13 mouse cellular contexts compared by ENCODE assay signal in genomic region chr14:73179221-73179681, GRCm38 (mm10). TPM values are rescaled to one million over a fixed set of nuclear protein-coding genes. Genes with fewer than 3 reads are reported as not detected.
DNase-seq lines count a peak whose midpoint lies in the region; ATAC-seq and TF ChIP-seq lines count a peak whose summit lies in the region.
"Had no signal": no experiment of that assay in that cellular context is flagged by ENCODE, and none has a peak within 500 bp of the region (broad histone marks: within the 10 kb centered on the region; RNA-seq: fewer than 3 reads in every experiment).

No protein-coding gene starts in this region.

- H3K27ac ChIP-seq in heart, adult 2 months = peak overlapping the region; percentile 50
- peak overlapping the region; percentile 69 for H3K27ac ChIP-seq in liver, embryonic 12.5 days
- no peak overlapping the region for H3K27ac ChIP-seq in forebrain, embryonic 13.5 days
- H3K27ac ChIP-seq: forebrain, embryonic 15.5 days; hindbrain, embryonic 14.5 days had no signal

- H3K36me3 ChIP-seq in heart, adult 2 months (ENCODE audit: control insufficient read depth, insufficient read depth, low read length) = peaks cover 6% of the 10 kb centered on the region
- peaks cover 24% of the 10 kb centered on the region; the same call in 1 of the 2 replicates for H3K36me3 ChIP-seq in liver, embryonic 12.5 days
- peaks cover 70% of the 10 kb centered on the region for H3K36me3 ChIP-seq in forebrain, embryonic 13.5 days (ENCODE audit: poor library complexity, severe bottlenecking)

- no peak for TF ChIP-seq EP300 in heart, adult 2 months (IDR thresholded peaks at IDR 0.05; ENCODE audit: insufficient read depth, low read depth, low read length)

- 48% methylated on average over 4 of the region's 4 CpGs for WGBS in heart, adult 2 months
- WGBS in liver, embryonic 12.5 days (ENCODE audit: insufficient replicate concordance) = 40% methylated on average over 4 of the region's 4 CpGs
- WGBS in forebrain, embryonic 13.5 days = 92% methylated on average over 4 of the region's 4 CpGs

- TF ChIP-seq CTCF in heart, adult 2 months (IDR thresholded peaks at IDR 0.05) = no peak

- peaks cover 7% of the 10 kb centered on the region for H3K4me1 ChIP-seq in heart, adult 2 months (ENCODE audit: control insufficient read depth, insufficient read depth, low read length)
- H3K4me1 ChIP-seq in liver, embryonic 12.5 days = peaks cover 43% of the 10 kb centered on the region
- peaks cover 24% of the 10 kb centered on the region for H3K4me1 ChIP-seq in forebrain, embryonic 13.5 days

- TF ChIP-seq POLR2A in heart, adult 2 months (IDR thresholded peaks at IDR 0.05; ENCODE audit: insufficient read depth, low read depth, low read length) = 0 out of 2 replicates have a peak, but pooled peaks have one; percentile 15

- H3K4me2 ChIP-seq in liver, embryonic 12.5 days = no peak overlapping the region
- H3K4me2 ChIP-seq in forebrain, embryonic 13.5 days = no peak overlapping the region
- H3K4me2 ChIP-seq: forebrain, embryonic 15.5 days; hindbrain, embryonic 14.5 days had no signal

- no peaks in the 10 kb centered on the region for H3K9me3 ChIP-seq in liver, embryonic 12.5 days (replicated peaks)
- H3K9me3 ChIP-seq in forebrain, embryonic 13.5 days (replicated peaks) = no peaks in the 10 kb centered on the region
- H3K9me3 ChIP-seq: forebrain, embryonic 15.5 days had no signal

- peak; percentile 58; the same call in 1 of the 2 replicates for ATAC-seq in liver, embryonic 12.5 days
- ATAC-seq in forebrain, embryonic 13.5 days = no peak
- ATAC-seq: forebrain, embryonic 15.5 days had no signal

- DNase-seq in heart, adult 2 months = peak in 1 of 2 experiments; percentile 13
- no peak for DNase-seq in heart, postnatal 36 days
- peak; percentile 40 for DNase-seq in adipocyte (ENCODE audit: low spot score)
- DNase-seq in heart, postnatal 10 days = peak; percentile 29 to 30
- DNase-seq in adrenal gland, postnatal 14 days = no peak
- no peak for DNase-seq in right cerebral cortex, postnatal 36 days (ENCODE audit: low spot score in 2 of 2)
- DNase-seq: adrenal gland, postnatal 36 days; layer of hippocampus, postnatal 36 days; lung, postnatal 14 days had no signal

- no peaks in the 10 kb centered on the region for H3K27me3 ChIP-seq in heart, adult 2 months (ENCODE audit: control insufficient read depth, insufficient read depth, low read length)
- no peaks in the 10 kb centered on the region for H3K27me3 ChIP-seq in liver, embryonic 12.5 days (replicated peaks)
- no peaks in the 10 kb centered on the region for H3K27me3 ChIP-seq in forebrain, embryonic 13.5 days
- H3K27me3 ChIP-seq: forebrain, embryonic 15.5 days had no signal

- intact Hi-C loops in heart, adult 2 months (cut with DNase I) = loop anchor here (5.0 kb wide), 2 partner anchors 58 to 103 kb away; partner anchors contain the start of gene Lpar6
- intact Hi-C loops in heart, postnatal 36 days (cut with DNase I) = loop anchor here (2.0 to 5.0 kb wide), 2 partner anchors 60 to 72 kb away; no protein-coding TSS in a partner anchor
- intact Hi-C loops in heart, postnatal 10 days (cut with DNase I) = loop anchor here (2.0 kb wide), 1 partner anchor 30 kb away; no protein-coding TSS in a partner anchor

- H3K9ac ChIP-seq in heart, adult 2 months (ENCODE audit: low read depth, low read length) = no peak overlapping the region
- no peak overlapping the region for H3K9ac ChIP-seq in liver, embryonic 12.5 days
- no peak overlapping the region for H3K9ac ChIP-seq in forebrain, embryonic 13.5 days
- H3K9ac ChIP-seq: forebrain, embryonic 15.5 days; hindbrain, embryonic 14.5 days had no signal

- H3K79me2 ChIP-seq in heart, adult 2 months (replicated peaks; ENCODE audit: control insufficient read depth, insufficient read depth, low read length) = no peaks in the 10 kb centered on the region

- no peak overlapping the region for H3K4me3 ChIP-seq in heart, adult 2 months
- H3K4me3 ChIP-seq in liver, embryonic 12.5 days = no peak overlapping the region
- no peak overlapping the region for H3K4me3 ChIP-seq in forebrain, embryonic 13.5 days
- H3K4me3 ChIP-seq: forebrain, embryonic 15.5 days had no signal

RNA-seq across cellular contexts. Expression of gene Rcbtb2, which starts 56.4 kb away (rescaled TPM):
- 10 to 100 TPM; 20.8 to 20.9 TPM for total RNA-seq in heart, adult 2 months (2021)
- 16.9 and 25.7 TPM in 2 replicates for polyA plus RNA-seq in heart, adult 2 months (2012; rRNA removed)
- total RNA-seq in heart, postnatal 36 days (2021) = 10 to 100 TPM; 20.0 to 23.2 TPM
- total RNA-seq in heart, postnatal 10 days (2021) = 10 to 100 TPM; 34.1 to 40.0 TPM
- polyA plus RNA-seq in liver, embryonic 12.5 days (2016; fragmentation: Nextera tagmentation; extraction: Ambion mirVana) = 27.9 and 28.9 TPM in 2 replicates
- 110 and 111 TPM in 2 replicates for polyA plus RNA-seq in forebrain, embryonic 13.5 days (2015; fragmentation: Nextera tagmentation; extraction: Ambion mirVana)
- total RNA-seq in adrenal gland, postnatal 14 days (2021) = 39.5 and 41.3 TPM in 2 replicates

RNA-seq across cellular contexts. Expression of gene Lpar6, which starts 58.4 kb away (rescaled TPM):
- total RNA-seq in heart, adult 2 months (2021) = 1 to 10 TPM; 1.5 to 2.3 TPM
- polyA plus RNA-seq in heart, adult 2 months (2012; rRNA removed) = 2.3 and 5.2 TPM in 2 replicates
- 1 to 10 TPM; 2.4 to 4.6 TPM for total RNA-seq in heart, postnatal 36 days (2021)
- 1 to 10 TPM; 4.8 TPM for total RNA-seq in heart, postnatal 10 days (2021)
- 5.5 TPM in 2 replicates for polyA plus RNA-seq in liver, embryonic 12.5 days (2016; fragmentation: Nextera tagmentation; extraction: Ambion mirVana)
- 9.0 and 9.4 TPM in 2 replicates for polyA plus RNA-seq in forebrain, embryonic 13.5 days (2015; fragmentation: Nextera tagmentation; extraction: Ambion mirVana)
- total RNA-seq in adrenal gland, postnatal 14 days (2021) = 7.8 and 9.6 TPM in 2 replicates

Comparison
In these comparisons a context has a peak if more than half of its experiments do, and no peak if none do; other contexts are left out.
1. DNase-seq: peak in adipocyte (single experiment) and heart, postnatal 10 days (2 of 2); none in heart, postnatal 36 days (0 of 2), adrenal gland, postnatal 14 days (single experiment) and right cerebral cortex, postnatal 36 days (0 of 2).